ENCODE assay signal across 10 mouse cellular contexts in genomic region chr4:151638941-151639340, GRCm38 (mm10).
DNase-seq lines count a peak whose midpoint lies in the region; ATAC-seq and TF ChIP-seq lines count a peak whose summit lies in the region.
"Had no signal": no experiment of that assay in that cellular context is flagged by ENCODE, and none has a peak within 500 bp of the region (broad histone marks: within the 10 kb centered on the region; RNA-seq: fewer than 3 reads in every experiment).

No protein-coding gene starts in this region.

- H3K9me3 ChIP-seq in hindbrain, embryonic 13.5 days = no peaks in the 10 kb centered on the region
- H3K9me3 ChIP-seq in hindbrain, embryonic 12.5 days (replicated peaks) = no peaks in the 10 kb centered on the region
- H3K9me3 ChIP-seq in limb, embryonic 14.5 days (ENCODE audit: control insufficient read depth, low read length) = no peaks in the 10 kb centered on the region
- H3K9me3 ChIP-seq in heart, embryonic 12.5 days (replicated peaks) = no peaks in the 10 kb centered on the region
- H3K9me3 ChIP-seq: limb, embryonic 12.5 days had no signal

- H3K36me3 ChIP-seq in hindbrain, embryonic 13.5 days = no peaks in the 10 kb centered on the region
- no peaks in the 10 kb centered on the region for H3K36me3 ChIP-seq in hindbrain, embryonic 12.5 days
- no peaks in the 10 kb centered on the region for H3K36me3 ChIP-seq in limb, embryonic 14.5 days (ENCODE audit: control insufficient read depth, insufficient read depth, low read length)
- no peaks in the 10 kb centered on the region for H3K36me3 ChIP-seq in heart, embryonic 12.5 days
- H3K36me3 ChIP-seq: G1E; limb, embryonic 12.5 days had no signal

- peak; percentile 78 for DNase-seq in ES-CJ7 (ENCODE audit: low read depth, low spot score)
- peak; percentile 71 to 76 for DNase-seq in cerebellum, postnatal 14 days
- peak; percentile 48 for DNase-seq in limb, embryonic 14.5 days (ENCODE audit: low spot score)
- DNase-seq in right cerebral cortex, adult 18-20 months = no peak

- no peak overlapping the region for H3K4me3 ChIP-seq in hindbrain, embryonic 13.5 days
- no peak overlapping the region for H3K4me3 ChIP-seq in hindbrain, embryonic 12.5 days
- H3K4me3 ChIP-seq in limb, embryonic 14.5 days (replicated peaks; ENCODE audit: low read length) = no peak overlapping the region
- H3K4me3 ChIP-seq in heart, embryonic 12.5 days = no peak overlapping the region
- H3K4me3 ChIP-seq: limb, embryonic 12.5 days had no signal

- H3K9ac ChIP-seq in hindbrain, embryonic 13.5 days = no peak overlapping the region
- H3K9ac ChIP-seq in hindbrain, embryonic 12.5 days = no peak overlapping the region
- no peak overlapping the region for H3K9ac ChIP-seq in limb, embryonic 14.5 days (ENCODE audit: low read depth, low read length, severe bottlenecking)
- H3K9ac ChIP-seq in heart, embryonic 12.5 days = no peak overlapping the region
- H3K9ac ChIP-seq: limb, embryonic 12.5 days had no signal

- no peak overlapping the region for H3K4me2 ChIP-seq in hindbrain, embryonic 13.5 days
- no peak overlapping the region for H3K4me2 ChIP-seq in hindbrain, embryonic 12.5 days (replicated peaks)
- no peak overlapping the region for H3K4me2 ChIP-seq in limb, embryonic 14.5 days (replicated peaks; ENCODE audit: low read depth, low read length, severe bottlenecking)
- no peak overlapping the region for H3K4me2 ChIP-seq in heart, embryonic 12.5 days
- H3K4me2 ChIP-seq: limb, embryonic 12.5 days had no signal

- peaks cover 49% of the 10 kb centered on the region for H3K4me1 ChIP-seq in hindbrain, embryonic 13.5 days (replicated peaks)
- H3K4me1 ChIP-seq in hindbrain, embryonic 12.5 days = peaks cover 21% of the 10 kb centered on the region
- H3K4me1 ChIP-seq in limb, embryonic 14.5 days (ENCODE audit: control insufficient read depth, insufficient read depth, low read length) = 0 out of 2 replicates have a peak, but pooled peaks cover 4% of the 10 kb centered on the region
- peaks cover 29% of the 10 kb centered on the region for H3K4me1 ChIP-seq in heart, embryonic 12.5 days (replicated peaks)

- no peaks in the 10 kb centered on the region for H3K27me3 ChIP-seq in hindbrain, embryonic 13.5 days
- no peaks in the 10 kb centered on the region for H3K27me3 ChIP-seq in hindbrain, embryonic 12.5 days
- no peaks in the 10 kb centered on the region for H3K27me3 ChIP-seq in limb, embryonic 14.5 days (ENCODE audit: control insufficient read depth, insufficient read depth, low read length)
- peaks cover 15% of the 10 kb centered on the region for H3K27me3 ChIP-seq in heart, embryonic 12.5 days (replicated peaks)

- H3K27ac ChIP-seq in hindbrain, embryonic 13.5 days = no peak overlapping the region
- no peak overlapping the region for H3K27ac ChIP-seq in hindbrain, embryonic 12.5 days
- no peak overlapping the region for H3K27ac ChIP-seq in limb, embryonic 14.5 days (replicated peaks; ENCODE audit: low read depth, low read length)
- no peak overlapping the region for H3K27ac ChIP-seq in heart, embryonic 12.5 days (ENCODE audit: poor library complexity, severe bottlenecking)
- H3K27ac ChIP-seq: limb, embryonic 12.5 days had no signal

- ATAC-seq in hindbrain, embryonic 13.5 days (ENCODE audit: low FRiP score) = 0 out of 2 replicates have a peak, but pooled peaks have one; percentile 14
- ATAC-seq in hindbrain, embryonic 12.5 days (ENCODE audit: low FRiP score) = no peak
- ATAC-seq in limb, embryonic 14.5 days (ENCODE audit: low FRiP score, low read depth) = no peak
- ATAC-seq in activated CD4-positive, CD25-positive, alpha-beta regulatory T cell, adult 4 months = no peak
- no peak for ATAC-seq in heart, embryonic 12.5 days (ENCODE audit: insufficient number of reproducible peaks, low FRiP score)

- 33% methylated on average over 9 of the region's 9 CpGs for WGBS in hindbrain, embryonic 13.5 days
- WGBS in hindbrain, embryonic 12.5 days = 27% methylated on average over 9 of the region's 9 CpGs
- WGBS in limb, embryonic 14.5 days = 20% methylated on average over 9 of the region's 9 CpGs
- 20% methylated on average over 9 of the region's 9 CpGs for WGBS in heart, embryonic 12.5 days

- TF ChIP-seq POLR2A in limb, embryonic 14.5 days (IDR thresholded peaks at IDR 0.05; ENCODE audit: borderline replicate concordance, extremely low read depth, insufficient read depth, insufficient read length) = no peak
